Mouse (Mus musculus): ENCODE results near the gene Rtn4r. TPM values are rescaled to one million over a fixed set of nuclear protein-coding genes. Genes with fewer than 3 reads are reported as not detected.

Rtn4r gene
- polyA plus RNA-seq, 1 experiment from 2014 or later, result 7.8 TPM

Small RNA genes within 50 kb of the gene (microRNA-seq; reads per million reads assigned to microRNA genes)
- not detected for gene Mir6366

Other genes with a start within 250 kb of the Rtn4r start
- 0.35 and 0.49 TPM in 2 replicates for gene Gm20518, start 236.0 kb upstream of the Rtn4r start, polyA plus RNA-seq (2015; fragmentation: Nextera tagmentation; extraction: Ambion mirVana)
- 0.05 TPM in 2 replicates for gene Tssk1, start 233.4 kb upstream of the Rtn4r start, polyA plus RNA-seq (2015; fragmentation: Nextera tagmentation; extraction: Ambion mirVana)
- 85.6 and 101 TPM in 2 replicates for gene Dgcr2, start 229.1 kb upstream of the Rtn4r start, polyA plus RNA-seq (2015; fragmentation: Nextera tagmentation; extraction: Ambion mirVana)
- not detected in 2 replicates for gene Tssk2, start 229.0 kb upstream of the Rtn4r start, polyA plus RNA-seq (2015; fragmentation: Nextera tagmentation; extraction: Ambion mirVana)
- 48.9 and 54.6 TPM in 2 replicates for gene Ess2, start 216.3 kb upstream of the Rtn4r start, polyA plus RNA-seq (2015; fragmentation: Nextera tagmentation; extraction: Ambion mirVana)
- gene Gsc2, start 212.6 kb upstream of the Rtn4r start, polyA plus RNA-seq (2015; fragmentation: Nextera tagmentation; extraction: Ambion mirVana), result 0.32 TPM in 1 of 2 replicates, not detected in the other
- 104 and 118 TPM in 2 replicates for gene Slc25a1, start 199.4 kb upstream of the Rtn4r start, polyA plus RNA-seq (2015; fragmentation: Nextera tagmentation; extraction: Ambion mirVana)
- gene Vpreb2, start 147.2 kb upstream of the Rtn4r start, polyA plus RNA-seq (2015; fragmentation: Nextera tagmentation; extraction: Ambion mirVana), result not detected in 2 replicates
- 164 and 168 TPM in 2 replicates for gene Dgcr6, start 74.8 kb upstream of the Rtn4r start, polyA plus RNA-seq (2015; fragmentation: Nextera tagmentation; extraction: Ambion mirVana)
- gene Prodh, start 37.4 kb upstream of the Rtn4r start, polyA plus RNA-seq (2015; fragmentation: Nextera tagmentation; extraction: Ambion mirVana), result 3.7 and 6.3 TPM in 2 replicates
- 0.13 TPM in 1 of 2 replicates, not detected in the other for gene Ccdc188, start 90.2 kb downstream of the Rtn4r start, polyA plus RNA-seq (2015; fragmentation: Nextera tagmentation; extraction: Ambion mirVana)
- 7.7 and 8.4 TPM in 2 replicates for gene Zdhhc8, start 107.5 kb downstream of the Rtn4r start, polyA plus RNA-seq (2015; fragmentation: Nextera tagmentation; extraction: Ambion mirVana)
- gene Trmt2a, start 121.0 kb downstream of the Rtn4r start, polyA plus RNA-seq (2015; fragmentation: Nextera tagmentation; extraction: Ambion mirVana), result 116 and 126 TPM in 2 replicates
- gene Ranbp1, start 121.1 kb downstream of the Rtn4r start, polyA plus RNA-seq (2015; fragmentation: Nextera tagmentation; extraction: Ambion mirVana), result 726 and 766 TPM in 2 replicates
- gene Gm49776, start 130.7 kb downstream of the Rtn4r start, polyA plus RNA-seq (2015; fragmentation: Nextera tagmentation; extraction: Ambion mirVana), result 2.5 and 7.6 TPM in 2 replicates
- gene Dgcr8, start 161.6 kb downstream of the Rtn4r start, polyA plus RNA-seq (2015; fragmentation: Nextera tagmentation; extraction: Ambion mirVana), result 37.7 and 44.0 TPM in 2 replicates
- gene Tango2, start 220.5 kb downstream of the Rtn4r start, polyA plus RNA-seq (2015; fragmentation: Nextera tagmentation; extraction: Ambion mirVana), result 59.2 and 63.2 TPM in 2 replicates
- gene Arvcf, start 220.5 kb downstream of the Rtn4r start, polyA plus RNA-seq (2015; fragmentation: Nextera tagmentation; extraction: Ambion mirVana), result 77.2 and 95.0 TPM in 2 replicates